Mouse (Mus musculus): Measurements from ENCODE around the gene Prepl.

- TF ChIP-seq POLR2A (IDR thresholded peaks at IDR 0.05; ENCODE audit: insufficient read depth, low read depth, low read length) (no peak), CTCF (IDR thresholded peaks at IDR 0.05; ENCODE audit: insufficient read depth, low read depth, low read length) (no peak)
These were observed 16.0 kb downstream of the Prepl start for GRCm38 (mm10) chr17:85074083-85074482.

Measured in olfactory bulb, adult 2 months (tissue).